Mouse (Mus musculus) c-Kit-positive CD71-positive TER-119-negative erythroid progenitor cells, embryonic 14.5 days (primary cell): ENCODE results near the gene H3f3a.

ENCODE experiments used
- DNase-seq: peaks from one replicate; pipeline ENCODE4 v3.0.0-alpha.2; 2013; ENCODE audit warnings: low read depth

H3f3a gene

DNA sequence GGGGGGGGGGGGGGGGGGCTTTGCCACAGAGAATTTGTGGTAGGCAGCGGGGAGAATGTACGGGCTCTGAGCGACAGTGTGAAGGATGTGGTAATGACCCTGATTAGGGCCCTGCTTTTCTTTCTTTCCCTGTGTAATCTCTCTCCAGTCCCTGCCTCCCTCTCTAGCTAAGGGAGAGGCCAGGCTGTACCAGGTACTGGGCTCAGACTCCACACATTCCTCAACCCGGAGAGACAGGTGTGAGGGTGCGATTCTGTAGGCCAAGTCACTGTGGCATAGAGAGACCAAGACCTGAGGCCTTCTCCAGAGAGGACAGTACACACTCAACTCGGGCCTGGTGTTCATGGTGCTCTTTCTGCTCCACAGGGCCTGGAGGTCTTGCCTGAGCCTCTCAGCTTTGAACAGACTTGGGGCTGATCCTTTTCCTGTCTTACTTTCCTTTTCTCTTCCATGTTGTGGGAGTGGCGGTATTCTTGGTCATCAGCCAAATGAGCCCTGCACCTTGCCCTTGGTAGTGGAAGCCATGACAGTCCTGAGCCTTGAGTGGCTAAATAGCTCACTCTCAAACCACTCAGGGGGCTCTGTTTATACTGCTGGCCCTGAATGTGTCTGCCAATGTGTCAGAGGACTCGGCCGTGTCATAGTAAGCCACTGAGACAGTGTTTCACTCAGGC, 30.7 kb downstream of the H3f3a start:
- DNase-seq = no peak

DNA sequence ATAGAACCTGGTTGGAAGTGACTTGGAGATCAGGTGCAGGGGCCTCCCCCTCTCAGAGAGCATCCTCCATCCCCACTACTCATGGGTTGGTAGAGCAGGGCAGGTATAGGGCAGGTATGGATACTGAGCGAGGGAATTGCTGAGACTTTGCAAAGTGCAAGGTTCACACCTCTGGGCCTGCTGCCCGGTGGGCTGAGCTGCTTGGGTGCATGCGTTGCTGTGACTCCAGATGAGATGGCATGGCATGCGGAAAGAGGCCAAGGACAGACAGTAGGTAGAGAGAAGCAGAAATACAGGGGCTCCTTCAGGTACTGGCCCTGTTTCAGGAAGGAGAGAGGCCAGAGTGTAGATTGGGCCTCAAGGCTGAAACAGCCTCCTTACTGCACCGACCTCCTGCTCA, 32.5 kb downstream of the H3f3a start:
- DNase-seq = no peak

DNA sequence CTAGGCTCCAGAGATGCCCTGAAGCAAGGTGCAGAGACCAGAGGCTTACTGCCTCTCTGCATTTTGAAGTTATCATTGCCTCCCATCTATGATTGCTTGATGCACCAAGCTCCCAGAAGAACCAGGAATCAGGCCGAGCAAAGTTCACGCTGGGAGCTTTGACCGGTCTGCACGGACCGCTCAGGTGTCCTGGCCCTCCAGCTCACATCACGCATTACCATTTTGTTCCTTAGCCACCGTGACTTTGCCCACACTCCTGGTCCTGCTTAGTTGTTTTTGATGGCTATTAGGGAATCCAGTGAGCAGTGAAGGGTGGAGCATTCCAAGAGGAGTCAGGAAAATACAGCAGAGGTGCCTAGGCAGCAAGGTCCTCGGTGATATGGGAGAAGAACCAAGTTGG, 33.5 kb downstream of the H3f3a start:
- no peak for DNase-seq

DNA sequence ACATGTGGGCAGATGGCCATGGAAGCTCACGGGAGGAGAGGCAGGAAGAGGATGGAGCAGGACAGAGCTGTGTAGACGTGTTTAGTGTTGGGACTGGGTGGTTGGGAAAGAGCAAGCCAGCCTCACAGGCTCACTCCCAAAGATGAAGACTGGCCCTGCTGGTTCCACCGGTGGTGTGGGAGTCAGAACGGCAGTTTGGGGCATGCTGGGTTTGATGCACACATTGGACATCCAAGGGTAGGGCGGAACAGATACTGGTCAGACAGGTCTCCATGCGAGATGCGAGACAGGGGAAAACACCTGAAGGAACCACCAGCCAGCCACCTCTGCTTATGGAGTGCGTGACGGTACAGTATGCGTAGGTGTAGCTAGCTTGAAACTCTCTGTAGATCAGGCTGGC, 34.8 kb downstream of the H3f3a start:
- no peak for DNase-seq

DNA sequence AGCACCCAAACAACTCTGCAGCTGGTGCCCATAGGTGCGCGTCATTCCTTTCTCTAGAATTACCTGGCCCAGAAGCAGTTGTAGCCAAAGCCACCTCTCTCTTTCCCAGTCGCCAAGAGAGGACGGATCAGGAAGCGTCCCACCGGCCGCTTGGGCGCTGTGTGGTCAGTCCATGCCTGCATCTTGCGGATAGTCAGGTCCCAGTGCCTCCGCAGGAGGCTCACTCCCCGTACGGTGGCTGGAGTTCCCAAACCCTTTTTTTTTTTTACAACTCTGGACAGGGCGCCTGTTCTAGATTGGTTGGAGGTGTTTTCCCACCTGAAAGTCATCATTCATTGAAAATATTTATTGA, 35.4 kb downstream of the H3f3a start:
- no peak for DNase-seq

DNA sequence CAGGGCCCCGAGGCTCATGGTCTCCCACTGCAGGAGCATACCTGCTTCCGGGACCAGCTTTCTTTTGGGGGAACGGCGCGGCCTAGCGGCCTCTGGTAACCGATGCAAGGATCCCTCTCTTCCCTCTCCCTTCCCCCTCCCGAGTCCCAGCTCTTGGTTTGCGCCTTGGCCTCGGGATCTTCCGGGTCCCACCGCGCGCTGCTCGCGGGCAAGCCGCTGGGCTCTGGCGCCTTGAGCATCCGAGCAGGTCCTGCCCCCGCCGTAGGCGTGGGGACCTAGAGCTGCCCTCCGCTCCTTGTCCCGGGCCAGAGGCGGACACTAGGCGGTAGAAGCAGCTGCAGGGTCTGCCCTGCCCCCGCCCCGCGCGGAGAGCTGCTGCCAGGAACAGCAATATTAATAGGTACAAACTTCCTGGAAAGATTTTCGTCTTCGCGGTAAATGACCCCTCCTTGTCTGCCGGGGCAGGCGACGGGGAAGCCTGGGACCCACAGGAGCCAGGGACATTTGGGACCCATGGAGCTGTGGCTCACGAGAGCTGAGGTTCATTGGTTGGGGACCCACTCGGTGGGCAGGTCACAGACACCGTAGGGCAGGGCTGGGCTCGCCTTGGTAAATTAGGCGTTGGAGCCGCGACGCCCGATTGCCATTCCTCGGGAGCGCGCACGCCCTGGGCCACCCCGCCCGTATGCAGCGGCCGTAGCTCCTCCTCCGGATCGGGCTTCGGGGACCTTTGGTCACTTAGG, 35.9 kb downstream of the H3f3a start:
- peak; percentile 75 for DNase-seq

DNA sequence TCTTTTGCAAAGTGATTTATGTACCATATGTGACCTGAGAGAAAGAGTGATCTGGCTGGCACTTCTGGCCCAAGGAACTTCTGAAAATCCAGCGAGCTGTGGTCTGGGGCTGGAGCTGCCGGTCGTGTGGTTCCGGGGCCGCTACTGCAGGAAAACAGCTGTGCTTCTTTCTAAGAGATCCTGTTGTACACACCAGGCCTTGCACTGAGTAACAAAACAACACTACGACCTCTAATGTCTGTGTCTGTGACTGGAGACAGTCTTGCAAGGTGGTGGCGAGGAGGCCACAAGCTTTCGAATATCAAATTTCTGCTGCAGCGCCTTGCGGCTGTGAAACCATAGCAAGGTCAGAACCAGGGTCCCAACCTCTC, 36.5 kb downstream of the H3f3a start:
- DNase-seq = no peak

DNA sequence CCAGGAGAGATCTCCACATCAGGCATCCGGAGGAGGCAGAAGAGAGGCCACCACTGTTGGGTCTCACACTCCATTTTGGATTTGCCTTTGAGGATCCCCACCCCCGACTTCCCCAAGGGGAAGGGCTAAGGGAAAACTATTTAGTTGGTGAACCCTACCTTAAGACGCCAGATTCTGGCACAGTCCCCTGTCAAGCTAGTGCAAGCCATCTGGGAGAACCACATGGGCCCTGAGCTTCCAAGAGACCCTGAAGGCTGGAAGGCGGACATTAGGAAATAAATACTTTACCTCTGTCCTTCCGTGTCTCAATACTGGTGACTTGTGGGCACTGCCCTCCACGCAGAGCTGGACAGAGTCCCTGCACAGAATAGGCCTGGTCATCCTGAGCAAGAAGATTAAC, 37.2 kb downstream of the H3f3a start:
- no peak for DNase-seq

DNA sequence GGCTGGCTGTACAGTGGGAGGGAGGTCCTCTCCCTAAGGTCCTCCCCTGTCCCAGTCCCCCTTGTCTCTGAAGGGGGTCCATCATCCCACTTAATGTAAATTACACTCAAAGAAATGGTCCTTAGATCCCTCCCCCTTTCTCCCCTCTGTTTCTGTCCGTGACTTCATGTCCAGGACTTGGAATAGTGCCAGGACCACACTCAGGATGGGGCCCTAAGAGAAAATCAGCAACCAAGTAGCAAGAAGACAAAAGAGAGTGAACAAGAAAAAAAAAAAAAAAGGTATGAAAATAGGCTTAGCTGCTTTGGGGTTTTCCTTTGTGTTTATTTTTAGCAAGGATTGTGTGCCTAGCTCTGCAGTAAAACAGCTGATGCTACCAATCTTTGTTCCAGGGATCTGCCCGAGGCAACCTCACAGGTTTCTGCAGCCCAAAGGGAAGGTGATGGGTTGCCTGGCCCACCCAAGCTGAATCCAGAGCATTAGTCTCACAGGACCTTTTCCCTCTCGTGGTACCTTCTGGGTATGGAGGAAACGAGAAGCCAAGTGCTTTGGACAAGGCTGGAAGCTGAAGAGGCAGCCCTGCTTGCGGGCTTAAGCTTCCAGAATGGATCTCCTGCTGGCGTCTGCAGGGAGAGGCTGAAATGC, 37.8 kb downstream of the H3f3a start:
- DNase-seq = no peak

DNA sequence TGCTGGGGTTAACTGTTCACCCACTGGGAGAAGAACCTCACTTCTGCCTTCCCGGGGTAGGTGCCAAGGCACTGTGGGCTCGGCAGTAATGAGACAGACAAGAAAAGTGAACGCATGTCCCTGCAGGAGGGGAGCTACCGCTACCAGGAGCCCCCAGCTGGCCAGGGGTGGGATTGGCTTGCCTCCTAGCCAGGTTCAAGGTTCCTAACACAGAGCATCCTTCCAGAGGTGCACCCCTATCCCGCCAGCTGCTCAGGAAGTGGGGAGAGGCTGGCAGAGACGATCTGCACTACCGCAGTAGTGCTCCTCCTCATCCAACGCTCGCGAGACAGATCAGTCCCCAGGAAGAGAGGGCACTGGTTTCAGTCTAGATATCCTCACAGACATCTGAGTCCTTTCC, 38.4 kb downstream of the H3f3a start:
- no peak for DNase-seq

DNA sequence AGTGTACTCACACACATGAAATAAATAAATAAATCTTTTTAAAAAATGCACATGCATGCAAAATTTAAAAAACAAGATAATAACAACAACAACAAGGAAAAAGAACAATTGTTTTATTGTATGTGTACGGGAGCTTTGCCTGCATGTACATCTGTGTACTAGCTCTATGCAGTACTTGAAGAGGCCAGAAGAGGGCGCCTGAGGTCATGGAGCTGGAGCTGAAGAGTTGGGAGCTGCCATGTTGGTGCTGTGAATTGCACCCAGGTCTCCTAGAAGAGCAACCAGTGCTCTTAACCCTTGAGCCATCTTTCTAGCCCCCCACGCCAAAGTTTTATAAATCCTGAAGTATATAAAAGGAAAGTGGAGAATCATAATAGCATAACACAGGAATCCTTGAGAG, 39.1 kb downstream of the H3f3a start:
- no peak for DNase-seq

DNA sequence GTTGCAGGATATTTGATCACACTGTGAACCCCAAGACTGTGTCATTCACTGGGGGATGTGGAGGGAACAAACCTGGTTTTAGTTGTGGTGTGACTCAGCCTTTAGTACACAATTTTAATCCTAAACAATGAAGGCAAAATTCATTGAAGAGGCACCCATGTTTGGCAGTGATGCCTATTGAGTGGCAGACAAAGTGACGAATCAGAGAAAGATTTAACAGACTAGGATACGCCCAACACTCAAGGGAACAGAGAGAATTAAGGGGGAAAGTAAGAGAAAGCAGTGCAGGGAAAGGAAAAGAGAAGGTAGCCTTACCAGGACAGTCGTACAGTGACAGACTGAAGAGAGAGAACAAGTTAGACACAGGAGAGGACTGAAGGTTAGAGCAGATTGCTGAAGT, 41.5 kb downstream of the H3f3a start:
- no peak for DNase-seq

DNA sequence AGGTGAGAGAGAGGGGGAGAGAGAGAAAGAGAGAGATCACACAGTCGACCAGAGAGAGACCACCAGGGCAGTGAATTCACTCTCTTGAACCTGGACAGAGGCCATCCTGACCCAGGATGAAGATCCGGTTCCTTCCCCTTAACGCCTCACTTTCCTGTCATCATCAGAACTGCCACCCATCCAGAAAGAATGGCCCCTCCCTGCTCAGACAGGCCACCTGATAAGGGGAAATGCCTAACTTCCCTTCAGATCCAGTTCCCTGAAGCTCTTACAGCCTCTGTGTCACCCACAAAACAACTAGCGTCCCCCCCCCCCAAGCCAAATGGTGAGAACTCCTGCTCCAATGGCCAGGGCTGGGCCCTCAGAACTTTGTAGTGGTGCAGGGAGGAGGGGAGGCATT, 42.0 kb downstream of the H3f3a start:
- no peak for DNase-seq

DNA sequence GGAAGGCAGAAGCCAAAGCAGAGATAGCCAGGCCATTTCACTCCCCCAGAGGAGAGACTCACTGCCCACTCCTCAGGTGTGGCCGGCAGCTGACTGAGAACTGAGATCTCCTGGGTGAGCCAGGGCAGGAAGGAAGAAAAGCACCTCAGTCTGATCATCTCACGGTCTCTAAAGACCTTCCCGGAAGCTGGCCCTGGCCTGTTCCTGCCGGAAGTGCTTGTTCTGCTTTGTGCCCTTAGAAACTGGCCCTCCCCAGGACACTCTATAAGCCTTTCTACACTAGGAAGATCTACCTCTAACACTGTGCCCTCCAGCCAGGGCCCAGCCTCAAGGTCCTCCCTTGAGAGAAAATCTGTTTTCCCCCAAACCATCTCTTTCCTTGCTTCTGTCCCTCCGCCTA, 42.4 kb downstream of the H3f3a start:
- no peak for DNase-seq

DNA sequence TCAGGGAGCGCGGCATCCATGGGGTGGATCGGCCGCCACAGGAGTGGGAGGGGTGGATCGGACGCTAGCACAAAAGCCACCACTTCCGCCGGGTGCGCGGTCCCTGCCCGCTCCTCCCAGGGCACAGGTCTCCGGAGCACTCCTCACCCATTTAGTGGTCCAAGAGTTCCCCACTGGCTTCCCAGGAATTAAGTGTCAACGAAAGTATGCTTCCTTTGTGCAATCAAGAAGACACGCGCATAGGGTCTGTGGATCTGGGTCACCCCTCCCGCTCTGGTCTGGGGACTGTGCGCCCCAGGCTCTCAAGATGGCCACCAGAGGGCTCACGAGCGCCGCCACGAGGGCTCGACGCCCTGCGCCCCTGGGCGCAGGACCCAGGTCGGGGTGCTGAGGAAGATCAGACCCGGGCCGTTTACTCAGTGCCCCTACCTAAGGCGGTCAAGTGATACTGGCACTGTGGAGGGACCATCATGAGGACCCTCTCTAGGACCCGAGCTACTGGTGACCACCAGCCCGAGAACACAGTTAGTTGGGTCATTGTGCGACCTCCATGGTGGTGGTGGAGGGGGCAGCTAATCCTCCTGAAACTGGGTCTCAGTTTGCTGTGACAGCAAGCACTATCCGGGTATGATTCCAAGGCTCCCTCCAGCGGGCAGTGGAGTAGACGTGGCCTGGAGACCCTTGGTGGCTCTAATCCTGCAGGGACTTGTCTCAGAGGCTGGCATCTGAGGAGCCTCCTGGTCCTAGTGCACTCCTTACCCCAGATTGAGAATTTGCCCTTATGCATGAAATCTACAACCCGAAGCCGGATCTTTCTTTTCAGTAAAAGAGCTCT, 45.2 kb downstream of the H3f3a start:
- DNase-seq = peak; percentile 71

DNA sequence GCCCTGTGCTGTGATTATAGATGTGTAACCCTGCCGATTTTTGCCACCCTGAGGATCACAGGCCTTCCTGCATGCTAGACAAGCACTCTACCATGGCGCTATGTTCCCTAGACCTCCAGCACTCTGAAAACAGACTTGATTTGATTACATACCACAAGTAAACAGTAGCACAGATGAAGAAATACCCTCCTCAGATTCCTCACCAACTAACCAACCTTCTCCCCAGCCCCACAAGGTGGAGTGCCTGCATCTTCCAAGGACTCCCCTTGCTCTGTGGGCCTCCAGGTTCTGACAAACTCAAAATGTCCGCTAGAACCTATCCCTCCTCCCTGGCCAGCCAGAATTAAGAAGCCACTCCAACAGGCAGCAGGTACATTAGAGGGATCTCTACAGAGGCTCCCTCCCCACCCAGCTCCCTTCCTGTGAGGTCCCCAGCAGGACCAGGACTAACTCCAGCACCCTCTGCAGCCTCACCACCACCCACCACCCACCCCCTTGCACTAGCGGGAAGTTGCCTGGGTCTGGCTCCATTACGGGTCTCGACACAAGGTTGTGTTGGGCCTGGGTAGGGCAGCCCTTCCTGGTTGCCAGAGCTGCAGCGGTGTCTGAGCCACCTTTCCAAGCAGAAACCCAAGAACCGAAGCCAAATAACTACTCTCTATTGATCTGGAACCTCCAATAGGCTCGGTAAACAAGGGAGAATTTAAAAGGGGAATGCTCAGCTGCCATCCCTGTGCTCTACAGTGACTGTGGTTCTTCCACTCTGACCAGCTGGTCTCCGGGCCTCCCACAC, 46.0 kb downstream of the H3f3a start:
- DNase-seq = no peak

DNA sequence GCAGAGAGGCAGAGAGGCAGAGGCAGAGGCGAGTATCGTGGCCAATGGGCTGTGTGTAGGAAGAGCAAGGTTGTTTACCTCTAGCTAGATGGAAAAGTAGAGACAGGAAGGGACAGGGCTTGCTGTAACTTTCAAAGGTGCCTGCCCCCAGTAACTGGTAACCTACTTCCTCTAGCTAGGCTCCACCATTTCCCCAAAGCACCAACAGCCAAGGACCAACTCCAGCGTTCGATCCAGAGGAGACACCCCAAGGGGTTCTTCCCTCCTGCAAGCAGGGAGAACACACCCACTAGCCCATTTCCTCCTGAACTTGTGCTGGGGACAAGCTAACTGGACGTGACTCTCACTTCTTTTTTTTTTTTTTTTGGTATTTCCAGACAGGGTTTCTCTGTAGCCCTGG, 47.2 kb downstream of the H3f3a start:
- no peak for DNase-seq

DNA sequence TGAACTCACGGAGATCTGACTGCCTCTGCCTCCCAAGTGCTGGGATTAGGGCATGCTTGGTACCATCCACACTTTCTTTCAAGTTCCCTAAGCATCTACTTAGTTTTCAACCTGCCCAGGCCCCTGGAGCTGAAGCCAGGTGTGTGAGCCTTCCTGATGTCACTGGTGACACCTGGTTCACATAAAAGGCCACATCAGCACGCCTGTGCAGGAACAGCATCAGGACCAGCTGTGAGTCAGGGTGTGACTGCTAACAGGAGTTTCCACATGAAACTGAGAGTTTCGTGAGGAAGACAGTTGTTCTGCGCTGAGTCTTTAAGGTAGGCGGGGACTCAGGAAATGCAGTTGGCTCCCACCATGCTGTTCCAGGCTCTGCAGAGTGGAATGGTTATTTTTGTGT, 48.4 kb downstream of the H3f3a start:
- no peak for DNase-seq

DNA sequence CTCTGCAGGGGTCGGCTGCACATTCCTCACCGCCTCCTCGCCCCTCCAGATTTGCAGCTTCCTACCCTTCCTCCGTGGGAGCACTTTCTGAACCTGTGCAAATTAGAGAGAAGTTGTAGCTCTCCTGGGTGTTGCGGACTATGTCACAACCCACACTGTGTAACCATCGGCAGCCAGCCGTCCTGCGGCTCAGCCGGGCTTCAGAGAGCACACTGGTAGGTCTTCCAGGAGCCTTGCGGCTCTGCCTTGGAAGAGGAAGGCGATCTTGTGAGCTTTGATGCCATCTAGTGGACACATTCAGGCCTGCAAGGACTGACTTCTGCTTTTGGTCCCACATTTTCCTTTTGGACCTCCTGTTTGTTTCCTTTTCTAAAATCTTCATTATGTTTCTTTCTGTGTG, 49.9 kb downstream of the H3f3a start:
- peak; percentile 72 for DNase-seq

DNA sequence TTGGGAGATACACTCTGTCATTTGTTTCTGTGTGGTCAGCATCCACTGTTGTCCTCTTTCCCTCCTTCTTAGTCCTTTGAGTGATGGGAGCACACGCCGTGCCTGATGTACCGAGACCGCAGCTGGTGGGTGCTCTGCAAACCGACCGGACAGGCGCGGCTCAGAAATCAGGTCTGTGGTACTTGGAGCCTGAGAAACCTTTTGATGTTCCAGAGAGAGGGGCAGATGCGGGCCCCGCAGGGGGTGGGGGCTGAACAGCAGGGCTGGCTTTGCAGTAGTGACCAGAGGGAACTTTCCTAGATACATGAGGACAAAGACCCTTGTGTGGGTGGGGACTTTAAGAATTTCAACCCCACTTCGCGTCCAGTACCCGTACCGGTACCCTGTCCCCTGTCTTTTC, 50.4 kb downstream of the H3f3a start:
- DNase-seq = no peak

DNA sequence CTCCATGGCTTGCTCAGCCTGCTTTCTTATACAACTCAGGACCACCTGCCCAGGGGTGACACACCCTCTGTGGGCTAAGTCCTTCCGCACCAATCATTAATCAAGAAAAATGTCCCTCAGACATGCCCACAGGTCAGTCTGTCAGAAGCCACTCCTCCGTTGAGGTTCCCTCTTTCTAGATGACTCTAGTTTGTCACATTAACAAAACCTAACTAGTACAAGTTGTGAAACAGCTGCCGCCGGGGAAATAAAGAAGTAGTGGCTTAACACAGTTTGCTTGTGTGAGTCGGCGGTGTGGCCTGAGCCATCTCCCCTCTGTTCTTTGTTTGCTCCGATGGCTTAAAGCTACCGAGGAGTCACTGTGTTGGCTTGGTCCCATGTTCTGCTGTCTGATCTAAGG, 51.1 kb downstream of the H3f3a start:
- no peak for DNase-seq

DNA sequence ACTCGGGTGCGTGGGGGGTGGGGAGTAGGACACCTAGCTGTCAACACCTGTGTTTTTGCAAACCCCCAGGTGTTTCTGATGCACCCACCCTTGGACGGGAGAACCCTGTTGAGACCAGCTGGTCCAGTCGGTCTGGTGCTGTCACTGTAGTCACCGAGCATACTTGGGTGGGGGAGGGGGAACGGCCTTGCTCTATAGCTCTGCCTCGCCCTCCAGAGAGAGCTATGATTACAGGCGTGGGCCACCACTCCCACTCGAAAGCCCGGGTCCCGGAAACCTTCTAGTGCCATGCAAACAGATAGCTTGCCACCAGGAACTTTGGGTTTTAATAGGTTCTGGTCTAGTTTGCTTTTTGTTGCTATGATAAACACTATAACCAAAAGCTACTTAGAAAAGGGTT, 51.6 kb downstream of the H3f3a start:
- no peak for DNase-seq
